Mouse (Mus musculus): ENCODE measurements around the gene Casz1. TPM values are rescaled to one million over a fixed set of nuclear protein-coding genes. Genes with fewer than 3 reads are reported as not detected.
A peak's percentile ranks its signal among the peaks of the same experiment; 100 is the strongest.

Gene Casz1
- polyA plus RNA-seq, 1 experiment from 2014 or later = 12.3 TPM

DNA sequence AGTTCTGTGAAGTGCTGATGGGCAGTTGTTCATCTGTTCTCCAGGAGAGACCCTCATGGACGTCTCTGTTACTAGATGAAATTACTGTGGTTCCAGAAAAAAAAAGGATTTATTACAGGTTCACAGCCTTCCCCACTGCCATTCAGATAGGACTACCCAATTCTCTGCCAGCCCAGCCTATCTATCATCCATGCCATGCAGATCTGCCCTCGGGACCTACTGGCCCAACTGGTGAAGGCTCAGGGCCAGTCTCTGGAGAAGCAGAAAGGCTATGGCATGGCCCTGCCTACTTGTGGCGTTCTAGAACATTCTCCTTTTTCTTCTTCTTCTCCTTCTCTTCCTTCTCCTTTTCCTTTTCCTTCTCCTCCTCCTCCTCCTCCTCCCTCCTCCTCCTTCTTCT lies 75.4 kb downstream of the Casz1 start:
- Histone ChIP-seq H3K4me1 (peaks cover 46% of the 10 kb centered on the region), H3K27ac (replicated peaks) (no peak overlapping the region), H3K27me3 (replicated peaks) (peaks cover 74% of the 10 kb centered on the region), H3K36me3 (no peaks in the 10 kb centered on the region), H3K9me3 (replicated peaks) (no peaks in the 10 kb centered on the region), H3K4me3 (replicated peaks) (no peak overlapping the region), H3K9ac (replicated peaks) (no peak overlapping the region), H3K4me2 (no peak overlapping the region)
- WGBS = 62% methylated on average over 3 of the region's 3 CpGs
- no peak for ATAC-seq (ENCODE audit: low FRiP score)

DNA sequence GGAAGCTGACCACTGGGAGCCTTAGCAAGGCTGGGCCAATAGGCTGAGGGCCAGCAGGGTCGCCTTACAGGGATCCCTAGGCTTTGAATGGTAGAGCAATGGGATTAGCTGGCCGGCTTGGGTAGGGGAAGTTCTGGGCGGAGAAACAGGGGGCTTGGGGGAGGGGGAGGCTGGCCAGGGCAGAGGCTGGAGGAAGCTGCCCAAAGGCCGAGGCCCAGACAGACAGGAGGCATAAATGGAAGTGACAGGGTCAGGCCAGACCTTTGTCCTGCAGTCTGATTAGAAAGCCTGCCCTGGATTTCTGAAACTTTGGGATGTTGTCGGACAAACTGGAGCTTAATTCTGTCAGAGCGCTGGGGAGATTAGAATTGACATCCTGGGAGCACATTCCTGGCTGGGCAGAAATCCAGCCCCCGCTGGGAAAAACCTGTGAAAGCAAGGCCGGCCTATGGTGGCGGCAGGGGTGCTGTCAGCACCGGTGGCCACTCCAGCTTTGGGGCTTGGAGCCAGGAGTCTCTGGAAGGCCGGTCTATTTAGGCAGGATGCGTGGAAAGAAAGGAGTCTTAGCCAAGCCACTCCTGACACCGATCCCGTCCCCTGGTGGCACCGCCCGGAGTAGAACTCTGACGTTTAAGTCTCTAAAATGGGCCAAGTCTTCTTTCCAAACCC lies 76.9 kb downstream of the Casz1 start:
- no peak overlapping the region for H3K9ac ChIP-seq (replicated peaks)
- 24% methylated on average over 17 of the region's 17 CpGs for whole genome bisulfite sequencing
- no peak overlapping the region for H3K4me2 ChIP-seq
- no peaks in the 10 kb centered on the region for H3K9me3 ChIP-seq (replicated peaks)
- H3K27ac ChIP-seq (replicated peaks) = no peak overlapping the region
- H3K27me3 ChIP-seq (replicated peaks) = peaks cover 74% of the 10 kb centered on the region
- H3K36me3 ChIP-seq = no peaks in the 10 kb centered on the region
- H3K4me1 ChIP-seq = peaks cover 54% of the 10 kb centered on the region
- ATAC-seq (ENCODE audit: low FRiP score) = no peak
- H3K4me3 ChIP-seq (replicated peaks) = no peak overlapping the region

DNA sequence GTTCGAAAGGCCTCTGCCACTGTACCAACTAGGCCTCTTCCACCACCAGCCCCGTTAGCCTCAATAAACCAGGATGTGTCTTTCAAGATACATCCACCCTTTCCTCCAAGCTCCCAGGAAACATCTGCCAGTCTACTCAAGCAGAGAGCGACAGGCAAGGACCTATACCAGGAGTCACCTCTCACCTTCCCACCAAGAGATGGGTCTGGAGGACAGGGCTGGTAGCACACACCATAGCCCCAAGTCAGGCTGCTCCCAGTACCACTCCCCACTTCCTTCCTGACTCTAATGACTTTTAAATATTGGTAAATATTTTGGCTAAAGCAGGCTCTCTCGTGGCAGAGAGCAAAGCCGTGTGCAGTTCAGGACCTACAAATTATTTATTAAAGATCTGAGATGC lies 77.6 kb downstream of the Casz1 start:
- H3K4me1 ChIP-seq = peaks cover 53% of the 10 kb centered on the region
- 0 out of 2 replicates have a peak overlapping the region, but pooled peaks have one; percentile 35 for H3K27ac ChIP-seq (replicated peaks)
- no peak overlapping the region for H3K4me3 ChIP-seq (replicated peaks)
- WGBS = 72% methylated on average over 5 of the region's 5 CpGs
- peaks cover 71% of the 10 kb centered on the region for H3K27me3 ChIP-seq (replicated peaks)
- 0 out of 2 replicates have a peak overlapping the region, but pooled peaks have one; percentile 20 for H3K4me2 ChIP-seq
- no peaks in the 10 kb centered on the region for H3K36me3 ChIP-seq
- H3K9me3 ChIP-seq (replicated peaks) = no peaks in the 10 kb centered on the region
- ATAC-seq (ENCODE audit: low FRiP score) = no peak
- no peak overlapping the region for H3K9ac ChIP-seq (replicated peaks)

DNA sequence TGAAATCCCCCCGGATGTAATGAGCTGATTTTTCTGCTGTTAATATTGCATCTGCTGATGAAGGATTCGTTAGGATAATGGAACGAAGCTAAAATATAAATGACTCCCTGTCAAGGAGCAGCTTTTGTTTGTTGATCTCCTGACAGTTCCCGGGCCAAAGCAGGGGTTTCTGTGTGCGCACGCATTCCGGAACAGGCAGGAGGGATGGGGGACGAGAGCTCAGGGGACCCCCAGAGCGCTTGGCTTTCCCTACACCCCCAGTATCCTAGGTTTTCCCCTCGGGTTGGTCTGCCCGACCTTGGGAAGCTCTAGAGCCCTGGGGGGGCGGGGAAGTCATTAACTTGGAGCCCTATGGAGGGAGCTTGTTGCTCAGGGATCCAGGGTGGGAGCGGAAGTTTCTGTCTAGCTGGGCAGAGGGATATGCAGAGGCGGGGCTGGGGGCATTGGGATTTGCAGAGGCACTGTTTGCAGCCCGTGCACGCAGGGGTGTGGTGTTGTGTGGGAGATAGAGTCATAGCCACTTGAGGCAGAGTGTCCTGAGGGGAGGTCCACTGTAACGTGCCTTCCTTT lies 78.2 kb downstream of the Casz1 start:
- Histone ChIP-seq H3K27ac (replicated peaks) (peak overlapping the region; percentile 35; the same call in 1 of the 2 replicates), H3K27me3 (replicated peaks) (peaks cover 65% of the 10 kb centered on the region), H3K9ac (replicated peaks) (no peak overlapping the region), H3K9me3 (replicated peaks) (no peaks in the 10 kb centered on the region), H3K4me3 (replicated peaks) (no peak overlapping the region), H3K36me3 (no peaks in the 10 kb centered on the region), H3K4me2 (peak overlapping the region; percentile 20; the same call in 1 of the 2 replicates), H3K4me1 (peaks cover 50% of the 10 kb centered on the region)
- ATAC-seq (ENCODE audit: low FRiP score) = no peak
- WGBS = 23% methylated on average over 17 of the region's 17 CpGs

DNA sequence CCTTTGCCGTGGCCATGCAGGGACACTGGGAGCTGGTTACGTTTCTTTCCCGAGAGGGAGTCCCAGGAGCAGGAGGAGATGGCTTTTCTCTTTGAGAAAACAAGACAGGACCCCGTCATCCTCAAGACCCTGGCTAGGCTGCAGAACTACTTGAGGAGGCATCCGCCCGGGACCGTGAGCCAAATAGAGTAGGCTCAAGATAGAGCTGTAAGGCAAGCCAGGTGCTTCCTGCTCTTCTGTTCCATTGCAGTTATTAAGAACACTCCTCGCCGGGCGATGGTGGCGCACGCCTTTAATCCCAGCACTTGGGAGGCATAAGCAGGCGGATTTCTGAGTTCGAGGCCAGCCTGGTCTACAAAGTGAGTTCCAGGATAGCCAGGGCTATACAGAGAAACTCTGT lies 80.4 kb downstream of the Casz1 start:
- no peak overlapping the region for H3K4me2 ChIP-seq
- no peak for ATAC-seq (ENCODE audit: low FRiP score)
- WGBS = 84% methylated on average over 14 of the region's 14 CpGs
- no peaks in the 10 kb centered on the region for H3K36me3 ChIP-seq
- peaks cover 64% of the 10 kb centered on the region for H3K27me3 ChIP-seq (replicated peaks)
- H3K9me3 ChIP-seq (replicated peaks) = no peaks in the 10 kb centered on the region
- no peak overlapping the region for H3K9ac ChIP-seq (replicated peaks)
- H3K27ac ChIP-seq (replicated peaks) = no peak overlapping the region
- peaks cover 44% of the 10 kb centered on the region for H3K4me1 ChIP-seq
- H3K4me3 ChIP-seq (replicated peaks) = no peak overlapping the region

DNA sequence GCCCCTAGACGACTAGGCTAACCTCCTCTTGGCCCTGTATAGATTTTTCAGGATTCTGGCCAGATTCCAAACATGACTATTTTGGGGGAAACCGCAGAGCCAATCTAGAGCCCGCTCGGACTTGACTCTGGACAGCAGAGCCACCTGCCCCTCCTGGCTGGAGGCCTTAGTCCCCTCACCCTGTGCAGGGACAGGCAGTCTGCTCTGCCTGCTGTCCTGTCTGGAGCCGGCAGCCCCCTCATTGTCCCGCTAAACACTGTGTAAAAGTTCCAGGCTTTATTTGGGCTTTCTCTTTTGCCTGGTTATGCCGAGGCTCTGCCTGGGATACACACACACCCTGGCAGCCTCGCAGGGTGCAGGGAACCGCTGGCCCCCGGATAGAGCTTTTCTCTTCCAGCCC lies 81.2 kb downstream of the Casz1 start:
- no peak overlapping the region for H3K9ac ChIP-seq (replicated peaks)
- ATAC-seq (ENCODE audit: low FRiP score) = no peak
- peaks cover 45% of the 10 kb centered on the region for H3K4me1 ChIP-seq
- no peak overlapping the region for H3K27ac ChIP-seq (replicated peaks)
- H3K36me3 ChIP-seq = no peaks in the 10 kb centered on the region
- H3K9me3 ChIP-seq (replicated peaks) = no peaks in the 10 kb centered on the region
- H3K4me2 ChIP-seq = no peak overlapping the region
- peaks cover 64% of the 10 kb centered on the region for H3K27me3 ChIP-seq (replicated peaks)
- H3K4me3 ChIP-seq (replicated peaks) = no peak overlapping the region
- 7% methylated on average over 10 of the region's 10 CpGs for WGBS

DNA sequence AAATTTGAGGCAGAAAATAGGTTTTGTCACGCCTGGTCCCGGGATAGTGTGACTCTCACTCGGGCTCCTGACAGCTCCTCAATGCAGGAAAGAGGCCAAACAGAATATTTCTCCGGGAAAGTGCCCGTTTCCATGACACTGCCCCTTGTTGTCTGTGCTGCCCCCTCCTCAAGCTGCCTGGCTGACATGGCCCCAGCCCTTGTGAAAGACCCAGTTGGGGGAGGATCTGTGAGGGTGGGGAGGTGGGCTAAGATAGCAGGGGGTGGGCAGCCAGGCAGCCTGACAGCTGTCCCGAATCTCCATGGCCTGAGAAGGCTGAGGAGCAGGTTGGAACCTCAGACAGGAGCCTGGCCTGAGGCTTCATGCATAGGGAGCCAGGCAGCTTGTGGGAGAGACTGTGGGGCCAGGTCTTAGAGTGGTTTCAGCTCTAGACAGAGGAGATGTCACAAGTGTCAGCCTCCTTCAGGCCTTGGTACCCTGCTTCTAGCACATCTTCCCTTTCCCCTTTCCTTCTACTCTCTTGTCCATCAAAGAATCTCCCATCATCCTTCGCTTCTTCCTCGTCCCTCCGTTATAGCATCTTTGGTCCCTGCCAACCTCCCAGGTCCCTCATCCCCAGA lies 81.8 kb downstream of the Casz1 start:
- WGBS = 26% methylated on average over 9 of the region's 9 CpGs
- no peak overlapping the region for H3K27ac ChIP-seq (replicated peaks)
- no peak overlapping the region for H3K9ac ChIP-seq (replicated peaks)
- H3K4me2 ChIP-seq = no peak overlapping the region
- H3K27me3 ChIP-seq (replicated peaks) = peaks cover 61% of the 10 kb centered on the region
- no peak for ATAC-seq (ENCODE audit: low FRiP score)
- no peaks in the 10 kb centered on the region for H3K9me3 ChIP-seq (replicated peaks)
- H3K36me3 ChIP-seq = no peaks in the 10 kb centered on the region
- H3K4me1 ChIP-seq = peaks cover 46% of the 10 kb centered on the region
- no peak overlapping the region for H3K4me3 ChIP-seq (replicated peaks)

DNA sequence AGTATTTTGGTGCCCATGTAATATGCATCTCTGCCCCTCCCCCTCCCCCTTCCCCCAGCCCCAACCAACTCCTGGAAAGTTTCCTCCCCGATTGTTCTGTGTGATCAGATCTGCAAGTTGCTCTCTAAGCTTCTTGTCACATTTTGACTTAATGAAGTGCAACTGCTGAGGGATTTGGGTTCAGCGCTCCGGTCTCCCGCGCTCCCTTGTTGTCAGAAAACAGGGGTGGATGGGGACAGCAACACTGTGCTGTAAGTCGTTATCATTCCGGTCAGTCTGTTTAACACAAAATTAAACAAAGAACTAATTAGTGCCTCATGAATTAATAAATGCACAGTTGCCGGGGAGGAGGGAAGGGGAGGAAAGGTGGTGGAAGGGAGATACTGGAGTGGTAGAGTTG lies 84.0 kb downstream of the Casz1 start:
- no peaks in the 10 kb centered on the region for H3K36me3 ChIP-seq
- H3K27ac ChIP-seq (replicated peaks) = no peak overlapping the region
- H3K4me1 ChIP-seq = peaks cover 40% of the 10 kb centered on the region
- 36% methylated on average over 8 of the region's 8 CpGs for WGBS
- peaks cover 61% of the 10 kb centered on the region for H3K27me3 ChIP-seq (replicated peaks)
- H3K4me3 ChIP-seq (replicated peaks) = no peak overlapping the region
- ATAC-seq (ENCODE audit: low FRiP score) = no peak
- no peak overlapping the region for H3K9ac ChIP-seq (replicated peaks)
- no peak overlapping the region for H3K4me2 ChIP-seq
- H3K9me3 ChIP-seq (replicated peaks) = no peaks in the 10 kb centered on the region

DNA sequence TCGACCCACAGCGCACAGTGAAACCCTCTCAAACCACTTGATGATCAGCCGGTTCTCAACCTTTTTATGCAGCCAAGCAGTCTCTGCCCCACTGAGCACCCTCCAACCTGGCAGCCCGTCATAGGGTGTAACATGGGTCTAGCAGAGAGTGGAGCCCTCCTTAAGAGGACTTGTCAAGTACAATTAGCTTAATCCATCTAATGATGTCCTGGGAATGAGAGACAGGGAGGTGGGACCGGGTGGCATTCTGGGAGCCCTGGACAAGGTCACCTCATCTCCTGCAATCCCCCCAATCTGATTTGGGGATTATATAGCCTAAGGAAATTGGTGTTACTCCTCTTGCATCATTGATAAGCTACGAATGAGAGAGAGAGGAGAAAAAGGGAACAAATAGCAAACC lies 84.8 kb downstream of the Casz1 start:
- Histone ChIP-seq H3K4me3 (replicated peaks) (no peak overlapping the region), H3K4me1 (peaks cover 40% of the 10 kb centered on the region), H3K36me3 (no peaks in the 10 kb centered on the region), H3K27me3 (replicated peaks) (peaks cover 68% of the 10 kb centered on the region), H3K9ac (replicated peaks) (no peak overlapping the region), H3K9me3 (replicated peaks) (no peaks in the 10 kb centered on the region), H3K27ac (replicated peaks) (no peak overlapping the region), H3K4me2 (no peak overlapping the region)
- WGBS = 77% methylated on average over 6 of the region's 6 CpGs
- no peak for ATAC-seq (ENCODE audit: low FRiP score)

DNA sequence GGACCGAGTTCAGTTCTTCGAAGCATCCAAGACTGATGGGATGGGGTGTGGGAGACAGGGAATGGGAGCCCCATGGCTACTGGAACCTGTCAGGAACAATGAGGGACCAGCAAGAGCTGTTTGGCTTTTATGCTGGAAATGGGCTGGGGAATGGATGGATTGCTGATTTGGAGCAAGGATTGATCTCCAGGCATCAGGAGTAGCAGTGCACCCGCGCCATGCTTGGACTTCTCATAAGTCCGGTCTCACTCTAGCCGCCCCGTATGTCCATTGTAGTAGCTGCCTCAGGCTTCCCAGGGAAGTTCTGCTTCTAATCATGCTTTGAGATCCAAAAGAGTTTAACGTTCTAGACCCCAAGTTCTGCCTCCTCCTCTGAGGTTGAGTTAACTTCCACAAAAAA lies 86.2 kb downstream of the Casz1 start:
- WGBS = 52% methylated on average over 8 of the region's 8 CpGs
- H3K9ac ChIP-seq (replicated peaks) = no peak overlapping the region
- H3K27ac ChIP-seq (replicated peaks) = no peak overlapping the region
- peaks cover 40% of the 10 kb centered on the region for H3K4me1 ChIP-seq
- H3K9me3 ChIP-seq (replicated peaks) = no peaks in the 10 kb centered on the region
- H3K36me3 ChIP-seq = no peaks in the 10 kb centered on the region
- H3K27me3 ChIP-seq (replicated peaks) = peaks cover 68% of the 10 kb centered on the region
- H3K4me2 ChIP-seq = peak overlapping the region; percentile 60
- no peak overlapping the region for H3K4me3 ChIP-seq (replicated peaks)
- ATAC-seq (ENCODE audit: low FRiP score) = no peak

DNA sequence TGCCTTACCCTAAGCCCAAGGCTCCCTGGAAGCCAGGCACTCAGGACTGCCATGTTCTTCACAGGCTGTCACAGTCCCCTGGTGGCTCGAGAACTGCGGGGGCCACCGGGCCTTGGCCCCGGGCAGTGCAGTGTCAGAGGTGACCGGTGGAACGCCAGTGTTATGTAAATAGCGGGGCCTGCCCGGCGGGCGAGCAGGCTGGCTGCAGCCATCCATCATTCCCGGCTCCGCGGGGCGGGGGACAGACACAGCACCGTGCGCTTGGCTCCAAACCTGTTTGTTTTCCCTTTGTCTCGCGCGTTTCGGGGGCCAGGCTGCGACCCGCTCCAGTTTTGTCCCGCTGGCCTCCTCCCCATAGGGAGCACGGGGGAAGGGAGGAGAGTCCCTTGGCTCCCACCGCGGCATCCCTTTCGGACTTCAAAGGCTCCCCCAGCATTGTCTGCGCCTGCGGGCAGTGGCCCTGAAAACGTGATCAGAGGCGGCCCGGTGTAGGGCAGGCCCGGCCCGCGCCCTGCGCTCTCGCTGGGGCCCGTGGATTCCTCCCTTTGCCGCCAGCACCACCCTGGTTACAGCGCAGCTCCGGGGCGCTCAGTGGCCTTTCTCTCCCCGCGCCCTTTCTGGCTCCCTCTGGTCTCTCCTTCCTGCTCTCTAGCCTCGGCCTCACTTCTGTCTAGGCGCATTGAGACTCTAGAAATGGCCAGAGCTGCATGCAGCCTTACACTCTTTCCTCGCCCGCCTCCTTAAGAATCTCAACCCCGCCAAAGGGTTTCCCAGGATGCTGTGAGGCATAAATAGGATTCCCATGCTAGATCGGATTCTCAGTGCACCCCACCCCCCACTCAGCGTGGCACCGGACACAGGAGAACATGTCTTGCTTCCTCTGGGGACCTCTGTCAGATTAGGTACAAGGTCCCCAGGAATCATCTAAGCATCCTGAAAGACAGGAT lies 86.9 kb downstream of the Casz1 start:
- Histone ChIP-seq H3K27ac (replicated peaks) (no peak overlapping the region), H3K27me3 (replicated peaks) (peaks cover 71% of the 10 kb centered on the region), H3K9ac (replicated peaks) (peak overlapping the region; percentile 32), H3K36me3 (no peaks in the 10 kb centered on the region), H3K9me3 (replicated peaks) (no peaks in the 10 kb centered on the region), H3K4me1 (peaks cover 34% of the 10 kb centered on the region), H3K4me2 (peak overlapping the region; percentile 60), H3K4me3 (replicated peaks) (peak overlapping the region; percentile 28)
- WGBS = 5% methylated on average over 50 of the region's 52 CpGs
- peak; percentile 55 for ATAC-seq (ENCODE audit: low FRiP score)

All from neural tube, embryonic 15.5 days (tissue).